Mouse (Mus musculus): ENCODE measurements at regions not wholly inside any gene's neighbourhood (a gene's known extent, or its start where the extent isn't known, plus 50 kb on each side); places are given as distances from the start of the nearest gene placed in this dataset.

DNA sequence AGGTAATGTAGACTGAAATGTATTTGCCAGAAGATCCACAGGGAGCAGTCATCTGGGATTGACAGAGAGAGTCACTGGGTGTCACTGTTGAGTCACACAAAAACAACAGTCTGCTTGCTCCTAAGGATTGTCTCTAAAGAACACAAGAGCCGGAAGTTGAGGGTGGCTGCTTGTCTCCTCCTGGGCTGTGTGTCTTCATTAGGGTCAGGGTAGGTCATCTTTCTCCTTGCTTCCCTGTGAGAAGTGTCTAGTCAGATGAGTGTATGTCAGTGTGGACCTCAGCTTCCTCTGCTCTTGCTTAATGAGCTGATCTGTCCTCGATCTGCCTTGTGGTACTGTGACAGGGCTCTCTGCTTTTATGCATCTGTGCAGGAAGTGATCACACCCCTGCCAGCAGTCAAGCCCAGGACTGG, 931.3 kb downstream of the Brinp1 start:
- TF ChIP-seq CTCF (IDR thresholded peaks at IDR 0.05; ENCODE audit: low read depth): peak; percentile 60
- no peak for TF ChIP-seq EP300 (optimal IDR thresholded peaks at IDR 0.05)

Data from stomach, postnatal 0 days (tissue).